Mouse (Mus musculus): ENCODE measurements around the gene Cntnap5a.

The Cntnap5a gene

DNA sequence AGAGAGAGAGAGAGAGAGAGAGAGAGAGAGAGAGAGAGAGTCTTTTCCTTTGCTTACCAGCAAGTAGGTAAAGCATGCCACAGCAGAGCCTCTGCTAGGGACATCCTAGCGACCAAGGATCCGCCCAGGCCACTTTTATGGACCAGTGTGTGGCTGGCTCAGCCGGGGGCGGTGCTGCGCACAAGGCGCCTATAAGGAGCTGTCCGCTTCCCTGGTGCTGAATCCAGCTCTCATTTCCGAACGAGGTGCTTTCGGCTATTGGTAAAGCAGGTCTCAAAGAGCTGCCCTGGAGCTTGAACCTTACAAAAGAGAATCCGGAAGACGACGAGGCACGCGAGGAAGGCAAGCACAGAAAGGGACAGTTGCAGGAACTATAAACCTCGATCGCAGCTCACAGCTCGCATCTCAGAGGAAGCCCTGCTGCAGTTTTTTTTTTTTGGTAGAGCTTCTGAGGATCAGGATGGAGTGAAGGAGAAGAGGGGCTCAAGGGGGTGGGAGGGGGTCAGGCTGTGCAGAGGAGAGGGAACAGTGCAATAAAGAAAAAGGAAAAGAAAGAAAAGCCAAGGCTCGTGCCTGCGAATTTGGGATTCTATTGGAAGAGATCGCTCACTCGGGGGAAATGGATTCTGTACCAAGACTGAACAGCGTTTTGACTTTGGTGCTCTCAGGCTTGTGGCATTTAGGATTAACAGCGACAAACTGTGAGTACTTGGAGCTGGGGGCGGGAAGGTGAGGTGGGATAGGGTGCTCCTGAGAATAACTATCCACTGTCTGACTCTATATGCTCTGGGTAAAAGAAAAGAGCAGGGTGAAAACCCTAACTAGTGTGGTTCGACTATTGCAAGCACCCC lies at the start of gene Cntnap5a:
Gene Cntnap5a (plus strand): TSS at position 239 of the 851 bp plus-strand sequence.
- no peak for DNase-seq (ENCODE audit: low spot score)

GRCm38 (mm10) chr1:115646921-115647320 lies 37.6 kb upstream of the Cntnap5a start:
- no peak for DNase-seq (ENCODE audit: low spot score)

DNA sequence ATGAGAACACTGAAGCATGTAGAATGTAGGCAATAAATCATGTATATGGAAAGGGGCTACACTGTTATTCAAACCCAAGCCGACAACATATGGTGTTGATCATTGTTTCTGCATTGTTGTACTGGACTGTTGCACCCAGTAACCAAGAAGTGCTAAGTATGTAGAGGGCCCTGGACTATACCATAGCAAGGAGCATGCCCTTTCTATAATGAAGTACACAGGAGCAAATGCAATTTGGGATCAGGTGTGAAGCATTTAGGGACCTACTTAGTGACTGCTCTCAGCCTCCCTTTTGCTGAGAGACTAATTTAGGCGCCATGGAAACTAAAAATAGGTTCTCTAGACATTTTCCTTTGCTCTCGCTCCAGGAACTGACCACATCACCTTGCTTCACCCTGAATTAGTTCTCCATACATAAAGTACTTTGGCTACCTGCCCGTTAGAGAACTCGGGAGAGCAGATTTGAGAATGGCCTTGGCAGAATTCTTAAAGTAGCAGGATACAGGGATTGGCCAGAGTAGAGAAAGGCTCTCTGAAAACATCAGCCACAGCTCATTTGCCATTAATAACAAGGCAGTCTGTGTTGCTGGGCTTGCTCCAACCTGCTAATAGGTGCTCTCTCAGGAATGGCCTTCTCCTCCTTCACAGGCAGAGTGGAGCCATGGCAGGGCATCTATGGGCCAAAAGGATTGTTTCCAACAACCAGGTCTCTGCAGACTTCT lies 26.1 kb upstream of the Cntnap5a start:
- no peak for DNase-seq (ENCODE audit: low spot score)

- no peak for DNase-seq (ENCODE audit: low spot score)
These were observed 1.9 kb downstream of the Cntnap5a start for GRCm38 (mm10) chr1:115686494-115686893.

DNA sequence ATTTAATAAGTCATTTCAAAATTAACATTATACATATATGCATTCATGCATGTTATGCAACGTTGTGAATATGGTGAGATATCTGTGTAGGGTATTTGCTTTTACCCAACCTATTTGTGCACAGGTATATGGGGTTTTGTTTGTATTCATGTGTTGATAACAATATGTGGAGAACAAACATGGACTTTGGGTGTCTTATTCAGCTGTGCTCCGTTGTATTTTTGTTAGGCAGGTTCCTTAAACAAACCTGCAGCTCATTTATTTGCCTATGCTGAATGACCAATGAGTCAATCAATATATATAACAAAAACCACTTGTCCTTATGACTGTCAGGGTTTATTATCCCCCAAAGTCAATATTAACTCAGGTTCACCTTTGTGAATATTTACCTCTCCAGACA lies 15.2 kb downstream of the Cntnap5a start:
- no peak for DNase-seq (ENCODE audit: low spot score)

DNA sequence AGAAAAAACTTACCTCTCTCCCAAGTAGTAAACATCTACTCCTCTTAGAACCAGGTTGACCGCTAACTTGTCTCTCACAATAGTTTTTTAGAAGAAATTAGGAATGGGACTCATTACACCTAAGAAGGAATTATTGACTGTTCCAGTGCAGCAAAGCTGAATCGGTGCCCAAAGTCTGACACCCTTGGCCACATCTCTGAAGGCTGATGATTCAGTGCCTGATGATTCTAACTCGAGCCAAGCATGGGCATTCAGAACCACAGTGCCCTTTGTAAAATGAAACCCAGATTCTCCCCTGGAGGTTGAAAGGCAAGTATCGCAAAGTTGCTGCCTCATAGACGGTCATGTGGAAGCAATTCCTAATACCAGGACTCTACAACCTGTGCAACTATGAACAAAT lies 58.0 kb downstream of the Cntnap5a start:
- no peak for DNase-seq (ENCODE audit: low spot score)

DNA sequence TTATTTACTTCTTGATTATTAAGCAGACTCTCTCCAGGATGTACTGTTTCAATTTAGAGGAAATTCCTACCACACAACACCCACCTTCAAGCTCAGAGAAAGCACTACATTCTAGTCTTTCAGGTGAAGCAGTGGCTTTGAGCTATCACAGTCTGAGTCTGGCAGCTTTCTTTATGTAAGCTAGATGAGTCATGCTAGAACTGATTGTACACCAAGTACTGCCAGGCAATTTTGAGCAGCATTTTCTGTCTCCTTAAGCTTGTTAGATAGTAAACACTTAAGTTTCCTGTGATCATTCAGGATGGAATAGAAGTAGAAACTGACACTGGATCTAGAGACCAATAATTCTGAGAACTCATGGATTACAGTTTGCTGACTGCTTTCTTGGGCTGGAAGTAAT lies 61.0 kb downstream of the Cntnap5a start:
- DNase-seq (ENCODE audit: low spot score), result no peak

DNA sequence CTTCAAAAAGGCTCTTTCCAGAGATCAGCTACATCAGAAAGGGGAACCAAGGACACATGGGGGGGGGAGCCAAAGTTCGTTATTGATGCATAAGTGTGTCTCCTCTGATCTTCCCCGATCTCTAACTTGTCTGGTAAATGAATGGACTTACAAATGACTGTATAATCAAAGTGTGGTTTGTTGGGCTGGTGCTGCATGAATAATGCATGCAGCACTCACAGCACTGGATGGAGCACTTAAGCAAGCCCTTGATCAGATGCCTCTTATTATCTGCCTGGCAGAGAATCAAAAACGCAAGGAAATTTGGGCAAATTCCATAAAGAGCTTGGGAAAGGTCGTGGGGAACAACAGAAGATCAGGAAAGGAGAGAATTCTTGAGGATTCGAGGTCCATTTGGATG lies 100.2 kb downstream of the Cntnap5a start:
- no peak for DNase-seq (ENCODE audit: low spot score)

DNA sequence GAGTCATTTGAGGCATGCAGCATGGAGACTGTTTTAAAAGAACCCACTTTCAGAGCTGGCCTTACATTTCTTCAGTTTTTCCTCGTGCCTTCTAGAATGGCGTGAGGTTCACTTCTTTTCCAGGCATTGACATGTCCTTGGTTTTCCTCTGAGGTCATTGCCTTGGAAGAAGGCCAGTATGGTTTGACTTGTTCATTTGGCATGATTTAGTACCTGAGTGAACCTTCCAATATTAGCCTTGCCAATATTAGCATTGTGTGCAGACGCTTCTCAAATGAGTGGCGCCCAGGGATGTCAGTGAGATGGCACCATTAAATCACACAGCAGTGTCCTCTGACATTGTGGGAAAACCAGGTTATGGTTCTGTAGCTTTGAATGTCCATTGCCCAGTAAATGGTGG lies 158.0 kb downstream of the Cntnap5a start:
- DNase-seq (ENCODE audit: low spot score), result no peak

- no peak for DNase-seq (ENCODE audit: low spot score)
These were observed 163.0 kb downstream of the Cntnap5a start for GRCm38 (mm10) chr1:115847605-115848004.

GRCm38 (mm10) chr1:115852206-115852605 lies 167.7 kb downstream of the Cntnap5a start:
- DNase-seq (ENCODE audit: low spot score), result no peak

DNA sequence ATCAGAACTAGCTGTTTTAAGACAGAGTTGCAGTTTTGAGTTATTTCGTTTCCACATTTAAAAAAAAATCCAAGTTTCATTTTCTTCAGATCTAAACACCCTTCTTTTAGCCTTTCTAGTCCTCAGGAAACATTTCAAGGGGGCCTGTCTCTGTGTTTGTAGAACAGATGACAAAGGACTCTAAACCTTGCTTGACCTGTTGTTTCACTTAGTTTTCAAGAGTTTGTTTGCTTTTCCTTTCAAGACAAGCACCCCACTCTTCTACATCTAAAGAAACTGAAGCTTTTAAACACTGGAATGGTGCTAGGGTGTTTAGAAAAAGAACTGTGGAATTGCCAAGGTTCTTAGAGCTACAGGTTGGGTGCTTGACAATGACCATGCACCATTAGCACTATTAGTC lies 233.8 kb downstream of the Cntnap5a start:
- DNase-seq (ENCODE audit: low spot score), result peak; percentile 71

- DNase-seq (ENCODE audit: low spot score), result no peak
These were observed 241.6 kb downstream of the Cntnap5a start for GRCm38 (mm10) chr1:115925953-115926665.

DNA sequence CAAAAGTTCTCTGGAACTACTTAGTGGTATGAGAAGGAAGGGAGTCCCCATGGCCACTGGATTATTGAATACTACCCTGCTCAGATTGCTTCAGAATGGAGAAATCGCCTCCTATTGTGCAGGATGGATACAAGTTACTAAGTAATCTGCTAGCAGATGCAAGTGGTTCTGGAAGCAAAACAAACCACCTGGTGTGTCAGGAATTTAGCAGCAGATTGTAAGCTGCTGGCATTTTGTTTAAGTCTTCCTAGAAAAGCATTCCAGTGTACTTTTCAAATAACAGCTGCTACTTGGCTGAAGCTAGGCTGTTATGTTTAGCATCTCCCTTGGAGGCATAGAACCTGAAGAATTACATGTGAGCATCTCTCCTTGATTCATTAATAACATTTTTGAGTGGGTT lies 247.5 kb downstream of the Cntnap5a start:
- DNase-seq (ENCODE audit: low spot score), result no peak

DNA sequence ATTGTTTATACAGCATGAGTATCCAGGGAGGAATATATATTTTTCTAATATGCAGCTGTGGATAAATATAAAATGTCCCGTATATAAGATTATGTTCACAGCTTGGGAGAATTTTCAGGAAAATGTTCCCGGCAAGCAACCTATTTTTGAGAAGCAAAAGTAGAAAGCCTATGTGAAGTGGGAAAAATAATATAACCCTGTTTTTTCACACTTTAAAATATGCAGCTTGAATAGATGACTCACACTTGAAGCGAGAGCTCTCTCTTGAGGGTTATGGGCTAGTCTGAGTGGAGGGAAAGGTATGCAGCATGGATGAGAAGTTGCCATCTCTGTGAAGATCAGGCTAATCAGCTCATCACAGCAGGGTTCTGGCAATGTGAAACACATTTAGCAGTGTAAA lies 261.3 kb downstream of the Cntnap5a start:
- DNase-seq (ENCODE audit: low spot score), result no peak

GRCm38 (mm10) chr1:115956528-115956927 lies 272.0 kb downstream of the Cntnap5a start:
- no peak for DNase-seq (ENCODE audit: low spot score)

DNA sequence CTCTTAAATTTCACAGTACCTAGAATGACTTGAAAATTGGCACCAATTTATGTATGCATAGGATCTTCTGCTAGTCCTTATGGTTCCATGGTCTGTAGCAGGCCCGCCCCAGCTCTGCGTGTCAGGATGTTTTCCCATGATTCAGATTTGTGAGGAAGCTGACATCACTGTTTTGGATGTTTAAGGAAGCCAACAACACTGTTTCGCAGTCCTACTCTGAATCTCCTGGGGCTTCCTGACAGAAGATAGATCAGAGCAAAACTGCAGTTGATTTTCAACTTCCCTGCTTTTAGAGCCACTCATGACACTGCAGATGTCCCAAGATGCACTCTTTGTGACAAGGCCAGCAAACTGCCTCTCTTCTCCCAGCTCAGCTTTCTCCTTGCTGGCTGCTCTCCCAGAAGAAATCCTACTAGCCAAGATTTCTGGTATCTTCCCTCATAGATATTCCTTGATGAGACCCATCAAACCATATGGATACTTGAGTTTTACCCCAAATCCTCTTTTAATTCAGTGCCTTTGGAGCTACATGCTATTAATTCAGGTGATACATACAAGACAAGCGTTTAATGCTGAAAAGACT lies 280.5 kb downstream of the Cntnap5a start:
- no peak for DNase-seq (ENCODE audit: low spot score)

GRCm38 (mm10) chr1:115990204-115990603 lies 305.6 kb downstream of the Cntnap5a start:
- DNase-seq (ENCODE audit: low spot score), result no peak

DNA sequence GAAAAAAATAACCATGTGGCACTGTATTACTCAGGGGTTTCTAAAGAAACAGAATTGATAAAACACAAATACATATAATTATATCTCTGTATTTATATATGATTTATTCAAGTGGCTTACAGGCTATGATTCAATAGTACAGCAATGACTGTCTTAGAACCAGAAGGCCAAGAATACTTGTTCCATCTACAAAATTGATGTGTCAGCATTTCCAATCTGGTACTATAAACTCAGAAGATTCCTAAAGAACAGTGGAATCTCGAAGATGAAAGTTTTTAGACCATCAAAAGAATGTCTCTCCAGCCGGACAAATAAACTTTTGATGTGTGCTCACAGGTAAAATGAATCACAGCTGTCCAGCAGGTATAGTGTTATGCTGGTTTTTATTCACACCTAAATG lies 331.2 kb downstream of the Cntnap5a start:
- DNase-seq (ENCODE audit: low spot score), result no peak

DNA sequence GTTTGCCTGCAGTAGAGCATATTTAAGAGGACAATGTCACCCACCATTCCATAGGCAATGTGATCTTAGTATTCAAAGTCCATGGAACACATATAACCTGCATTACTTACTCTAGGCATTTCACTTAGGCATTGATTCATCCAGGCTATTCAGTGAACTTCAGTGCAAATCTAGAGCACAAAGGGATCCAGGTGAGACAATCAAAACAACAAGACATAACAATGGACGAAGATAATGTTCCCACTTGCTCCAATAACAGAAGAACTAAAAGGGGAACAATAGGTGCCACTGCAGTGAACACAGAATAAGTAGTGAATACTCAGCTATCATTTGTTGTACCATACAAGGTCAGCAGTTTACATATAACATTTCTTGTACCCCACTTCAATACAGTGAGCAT lies 345.1 kb downstream of the Cntnap5a start:
- no peak for DNase-seq (ENCODE audit: low spot score)

DNA sequence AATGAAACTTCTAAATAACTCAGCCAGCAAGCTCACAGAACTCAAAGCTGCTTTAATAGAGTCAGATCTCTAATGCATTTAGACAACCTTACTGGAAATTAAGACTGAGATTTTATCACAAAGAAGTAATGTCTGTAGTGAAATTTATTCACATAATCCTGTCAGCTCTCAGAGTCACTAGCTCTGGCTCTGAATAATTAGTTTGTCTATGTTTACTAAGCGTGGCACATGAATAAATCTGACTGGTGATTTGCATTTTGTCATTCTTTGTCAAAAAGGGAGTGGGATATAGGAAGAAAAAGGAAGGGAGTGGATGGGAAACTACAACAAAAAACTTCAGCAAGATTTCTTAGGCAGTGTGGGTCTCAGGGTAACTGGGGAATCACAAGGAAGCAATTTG lies 351.3 kb downstream of the Cntnap5a start:
- no peak for DNase-seq (ENCODE audit: low spot score)

GRCm38 (mm10) chr1:116036894-116037293 lies 352.3 kb downstream of the Cntnap5a start:
- no peak for DNase-seq (ENCODE audit: low spot score)

Data from lung, postnatal 25 days (tissue).